Mouse (Mus musculus): ENCODE results near the gene Gata3.

- TF ChIP-seq CTCF (IDR thresholded peaks at IDR 0.05; ENCODE audit: low read depth) (no peak), EP300 (IDR thresholded peaks at IDR 0.05; ENCODE audit: low read depth) (no peak)
Measured at GRCm38 (mm10) chr2:9884533-9885216, 5.2 kb downstream of the Gata3 start.

Measured in heart, postnatal 0 days (tissue).